Mouse (Mus musculus) midbrain, postnatal 0 days (tissue): ENCODE data around the gene Vav1. TPM values are rescaled to one million over a fixed set of nuclear protein-coding genes. Genes with fewer than 3 reads are reported as not detected.
A peak's percentile ranks its signal among the peaks of the same experiment; 100 is the strongest.

ENCODE experiments used
- ATAC-seq: fragments of 200-750 bp; cut with Nextera tagmentation; 2 replicates; pipeline ENCODE4 v1.8.0; 2017; ENCODE audit warnings: moderate number of reproducible peaks, mild to moderate bottlenecking, moderate TSS enrichment, moderate library complexity; ENCODE audit not compliant: low FRiP score
- DNase-seq: peaks from one replicate; pipeline ENCODE4 v3.0.0-alpha.2; 2015; ENCODE audit warnings: low spot score
- H3K27ac ChIP-seq: fragments of 300-500 bp; sonication (generic); 2 replicates; pipeline ENCODE4 v1.5.1; 2014; ENCODE audit warnings: low read depth, mild to moderate bottlenecking, low read length, mixed read lengths
- H3K27me3 ChIP-seq: fragments of 300-500 bp; sonication (generic); 2 replicates; pipeline ENCODE4 v1.6.1; 2014; ENCODE audit warnings: low read length, control low read depth, mixed read lengths; ENCODE audit not compliant: insufficient read depth
- H3K36me3 ChIP-seq: fragments of 300-500 bp; sonication (generic); 2 replicates; pipeline ENCODE4 v1.6.1; 2014; ENCODE audit warnings: low read length, control low read depth, mixed read lengths; ENCODE audit not compliant: insufficient read depth
- H3K4me1 ChIP-seq: fragments of 300-500 bp; sonication (generic); 2 replicates; pipeline ENCODE4 v1.6.1; 2014; ENCODE audit warnings: mild to moderate bottlenecking, control low read depth, antibody characterized with exemption, low read length, mixed read lengths; ENCODE audit not compliant: insufficient read depth
- H3K4me2 ChIP-seq: fragments of 300-500 bp; sonication (generic); 2 replicates; pipeline ENCODE4 v1.6.1; 2014; ENCODE audit warnings: low read depth, mild to moderate bottlenecking, low read length, mixed read lengths; ENCODE audit not compliant: poor library complexity, severe bottlenecking
- H3K4me3 ChIP-seq: fragments of 300-500 bp; sonication (generic); 2 replicates; pipeline ENCODE4 v1.5.1; 2014; ENCODE audit warnings: low read depth, mild to moderate bottlenecking, low read length, moderate library complexity
- H3K9ac ChIP-seq: fragments of 300-500 bp; sonication (generic); replicated peaks from 2 replicates; pipeline ENCODE4 v1.6.1; 2014; ENCODE audit warnings: mild to moderate bottlenecking, low read length, moderate library complexity, mixed read lengths; ENCODE audit not compliant: poor library complexity, severe bottlenecking
- H3K9me3 ChIP-seq: fragments of 300-500 bp; sonication (generic); 2 replicates; pipeline ENCODE4 v1.6.1; 2016; ENCODE audit warnings: low read length, control low read depth
- CTCF ChIP-seq: IDR thresholded peaks from 2 replicates; pipeline ENCODE4 v1.5.1; 2016; ENCODE audit warnings: antibody characterized with exemption, mild to moderate bottlenecking
- WGBS: fragments of 180-500 bp; shearing (Covaris S2); extraction: QIAGEN DNeasy Blood & Tissue Kit; methylation state at CpG from one replicate; pipeline ENCODE4 v1.1.7; 2014; 5-methylcytosine and 5-hydroxymethylcytosine counted together
- polyA plus RNA-seq: library from polyadenylated mRNA; unstranded; fragments of >200 nt; fragmentation: Nextera tagmentation; extraction: Ambion mirVana; gene quantifications from 2 replicates; pipeline ENCODE4 v1.2.1, GENCODE M21; 2015
- total RNA-seq: library from RNA; depleted of rRNA; stranded (reverse); fragments of >200 nt; gene quantifications from 2 replicates; pipeline ENCODE4 v1.2.3, GENCODE M21; 2014

Gene Vav1
- total and polyA plus RNA-seq, 2 experiments from 2014 or later, result 1.7 to 2.7 TPM

GRCm38 (mm10) chr17:57262901-57263550 is 15.9 kb upstream of the Vav1 start:
- no peak for DNase-seq
- Histone ChIP-seq H3K9ac (no peak overlapping the region), H3K4me3 (no peak overlapping the region), H3K36me3 (no peaks in the 10 kb centered on the region), H3K27ac (no peak overlapping the region), H3K9me3 (no peaks in the 10 kb centered on the region), H3K4me1 (peaks cover 3% of the 10 kb centered on the region; the same call in 1 of the 2 replicates), H3K4me2 (no peak overlapping the region), H3K27me3 (no peaks in the 10 kb centered on the region)
- no peak for TF ChIP-seq CTCF
- WGBS, result 94% methylated on average over 17 of the region's 17 CpGs
- no peak for ATAC-seq

- WGBS, result 75% methylated on average over 2 of the region's 2 CpGs
- no peaks in the 10 kb centered on the region for H3K27me3 ChIP-seq
- ATAC-seq (no peak), DNase-seq (no peak)
- no peak for TF ChIP-seq CTCF
- no peak overlapping the region for H3K4me2 ChIP-seq
- H3K9ac ChIP-seq, result no peak overlapping the region
- no peak overlapping the region for H3K27ac ChIP-seq
- H3K36me3 ChIP-seq, result no peaks in the 10 kb centered on the region
- H3K4me3 ChIP-seq, result no peak overlapping the region
- H3K4me1 ChIP-seq, result peaks cover 3% of the 10 kb centered on the region; the same call in 1 of the 2 replicates
- H3K9me3 ChIP-seq, result no peaks in the 10 kb centered on the region
These were observed 14.7 kb upstream of the Vav1 start for GRCm38 (mm10) chr17:57264164-57264563.

GRCm38 (mm10) chr17:57264972-57265945 is 13.6 kb upstream of the Vav1 start:
- H3K4me1 ChIP-seq, result peaks cover 3% of the 10 kb centered on the region; the same call in 1 of the 2 replicates
- no peak overlapping the region for H3K27ac ChIP-seq
- 29% methylated on average over 21 of the region's 22 CpGs for WGBS
- no peaks in the 10 kb centered on the region for H3K9me3 ChIP-seq
- no peaks in the 10 kb centered on the region for H3K27me3 ChIP-seq
- H3K4me3 ChIP-seq, result no peak overlapping the region
- H3K4me2 ChIP-seq, result no peak overlapping the region
- no peaks in the 10 kb centered on the region for H3K36me3 ChIP-seq
- DNase-seq (no peak), ATAC-seq (no peak)
- TF ChIP-seq CTCF, result 0 out of 2 replicates have a peak, but pooled peaks have one; percentile 2
- no peak overlapping the region for H3K9ac ChIP-seq

- no peaks in the 10 kb centered on the region for H3K36me3 ChIP-seq
- no peak for DNase-seq
- no peak for TF ChIP-seq CTCF
- H3K27ac ChIP-seq, result no peak overlapping the region
- H3K9ac ChIP-seq, result no peak overlapping the region
- H3K9me3 ChIP-seq, result no peaks in the 10 kb centered on the region
- H3K4me3 ChIP-seq, result no peak overlapping the region
- H3K4me1 ChIP-seq, result peaks cover 3% of the 10 kb centered on the region; the same call in 1 of the 2 replicates
- ATAC-seq, result no peak
- WGBS, result 87% methylated on average over 6 of the region's 6 CpGs
- H3K27me3 ChIP-seq, result 0 out of 2 replicates have a peak, but pooled peaks cover 1% of the 10 kb centered on the region
- H3K4me2 ChIP-seq, result no peak overlapping the region
These were observed 11.3 kb upstream of the Vav1 start for GRCm38 (mm10) chr17:57267556-57268126.

GRCm38 (mm10) chr17:57271301-57271700 is 7.6 kb upstream of the Vav1 start:
- no peaks in the 10 kb centered on the region for H3K9me3 ChIP-seq
- H3K27ac ChIP-seq, result no peak overlapping the region

More at GRCm38 (mm10) chr17:57271301-57271700, 7.6 kb upstream of the Vav1 start:
- TF ChIP-seq CTCF, result no peak
- H3K4me2 ChIP-seq, result no peak overlapping the region
- 70% methylated on average over 9 of the region's 9 CpGs for WGBS
- H3K9ac ChIP-seq, result no peak overlapping the region
- no peak overlapping the region for H3K4me3 ChIP-seq
- no peaks in the 10 kb centered on the region for H3K36me3 ChIP-seq
- ATAC-seq, result no peak
- H3K27me3 ChIP-seq, result 0 out of 2 replicates have a peak, but pooled peaks cover 7% of the 10 kb centered on the region
- DNase-seq, result no peak
- H3K4me1 ChIP-seq, result 0 out of 2 replicates have a peak, but pooled peaks cover 2% of the 10 kb centered on the region
